Mouse (Mus musculus) spleen, embryonic (tissue): ENCODE measurements around the gene Il25.
"Not testable (repeated sequence)": the region's sequence is repeated elsewhere in the genome, so short reads cannot be mapped to it uniquely, and the experiment has no call there.

Source experiments
- CTCF ChIA-PET: fragments of 350-600 bp; sonication (Branson Sonifier 250); formaldehyde crosslinking; loops from one replicate; lab custom pipeline; 2022; lab: Charles Lee

Gene Il25

DNA sequence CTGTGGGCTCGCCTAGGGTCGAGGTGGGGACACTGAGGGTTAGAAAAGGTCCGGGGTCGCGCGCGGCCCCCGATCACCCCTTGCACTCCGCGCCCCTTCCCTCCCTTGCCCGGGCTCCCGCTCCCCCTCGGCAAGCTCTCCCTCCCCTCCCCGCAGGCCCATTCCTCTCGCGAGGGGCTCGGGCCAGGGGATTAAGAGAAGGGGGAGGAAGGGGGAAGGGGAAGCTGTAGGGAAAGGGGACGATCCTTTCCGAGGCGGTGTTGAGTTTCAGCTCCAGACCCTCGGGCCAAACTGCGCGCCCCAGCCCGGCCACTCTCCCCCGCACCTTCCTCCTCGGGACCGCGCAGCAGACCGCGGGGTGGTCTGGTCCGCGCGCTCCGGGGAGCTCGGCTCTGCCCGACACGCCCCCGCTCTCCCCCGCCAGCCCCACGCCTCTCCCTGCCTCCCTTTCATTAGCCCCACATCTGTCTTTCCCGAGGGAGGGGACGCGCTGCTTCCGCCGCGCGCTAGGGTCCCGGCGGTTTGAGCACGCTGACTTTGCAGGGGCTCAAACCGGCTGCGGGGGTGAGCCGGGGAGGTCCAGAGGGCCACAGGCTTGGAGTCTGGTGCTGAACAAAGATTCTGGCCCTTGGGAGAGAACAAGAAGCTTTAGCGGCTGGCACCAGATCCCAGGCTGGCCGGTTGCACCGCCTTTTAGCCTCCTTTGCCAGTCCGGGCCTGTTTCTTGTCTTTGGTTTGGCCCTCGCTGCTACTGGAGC lies 5.9 kb upstream of the Il25 start:
- CTCF ChIA-PET, result no interaction called here

DNA sequence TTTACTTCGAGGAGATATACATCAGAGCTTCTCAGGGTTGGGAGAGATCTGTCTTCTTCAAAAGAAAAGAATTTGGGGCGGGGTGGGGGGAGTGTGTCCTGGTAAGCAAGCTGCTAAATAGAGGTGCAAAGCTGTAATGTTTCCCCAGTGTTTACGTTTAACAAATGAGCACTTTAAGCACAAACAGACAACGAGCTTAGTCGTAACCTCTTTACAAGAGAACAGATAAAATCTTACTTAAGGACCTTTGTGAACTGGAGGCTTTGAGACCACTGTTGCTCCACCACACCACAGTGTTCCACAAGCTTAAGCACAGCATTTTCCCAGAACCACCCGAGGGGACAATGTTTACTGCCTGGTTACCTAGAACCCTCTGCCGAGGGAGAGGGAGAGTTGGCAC lies 5.2 kb upstream of the Il25 start:
- CTCF ChIA-PET, result no interaction called here

DNA sequence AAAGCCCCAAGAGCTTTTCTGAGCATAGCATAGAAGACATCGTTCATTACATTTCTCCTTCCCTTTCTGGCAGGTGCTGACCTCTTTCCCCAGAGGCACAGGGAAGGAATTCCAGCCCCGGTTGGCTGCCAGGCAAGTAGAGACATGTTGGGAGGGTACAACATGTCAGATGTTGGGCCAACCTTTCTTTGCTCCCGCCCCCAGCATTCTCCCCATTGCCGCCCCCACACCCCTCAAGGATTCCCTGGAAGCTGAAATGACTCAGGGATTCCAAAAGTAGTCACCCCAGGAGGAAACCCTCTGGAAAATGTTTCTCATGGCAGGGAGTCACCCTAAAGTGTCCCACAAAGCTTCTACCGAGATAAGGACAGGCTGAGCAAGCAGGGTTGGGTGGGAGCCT lies 2.7 kb upstream of the Il25 start:
- CTCF ChIA-PET, result interaction anchor here (0.8 kb wide), 1 partner anchor 20 kb away, joined by 7 read pairs; no protein-coding TSS in a partner anchor

DNA sequence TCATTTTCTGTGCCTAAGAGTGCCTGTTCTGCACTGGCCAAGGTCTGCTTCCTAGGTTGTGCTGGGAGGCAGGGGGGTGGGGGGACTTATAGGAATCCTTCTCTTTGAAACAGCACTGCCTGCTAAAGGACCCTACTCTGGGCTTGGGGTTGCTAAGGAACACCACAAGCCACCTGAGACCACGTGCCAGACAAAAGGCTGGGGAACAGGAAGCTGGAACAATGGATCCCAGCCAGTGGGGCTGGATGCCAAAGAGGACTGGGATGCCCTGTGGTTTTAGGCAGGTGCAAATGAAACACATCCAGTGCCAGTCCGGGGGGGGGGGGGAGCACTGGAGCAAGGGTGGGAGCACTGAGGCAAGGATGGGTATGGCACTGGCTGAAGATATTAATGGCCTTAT lies 2.1 kb upstream of the Il25 start:
- CTCF ChIA-PET, result interaction anchor here (0.8 kb wide), 1 partner anchor 20 kb away, joined by 7 read pairs; no protein-coding TSS in a partner anchor

DNA sequence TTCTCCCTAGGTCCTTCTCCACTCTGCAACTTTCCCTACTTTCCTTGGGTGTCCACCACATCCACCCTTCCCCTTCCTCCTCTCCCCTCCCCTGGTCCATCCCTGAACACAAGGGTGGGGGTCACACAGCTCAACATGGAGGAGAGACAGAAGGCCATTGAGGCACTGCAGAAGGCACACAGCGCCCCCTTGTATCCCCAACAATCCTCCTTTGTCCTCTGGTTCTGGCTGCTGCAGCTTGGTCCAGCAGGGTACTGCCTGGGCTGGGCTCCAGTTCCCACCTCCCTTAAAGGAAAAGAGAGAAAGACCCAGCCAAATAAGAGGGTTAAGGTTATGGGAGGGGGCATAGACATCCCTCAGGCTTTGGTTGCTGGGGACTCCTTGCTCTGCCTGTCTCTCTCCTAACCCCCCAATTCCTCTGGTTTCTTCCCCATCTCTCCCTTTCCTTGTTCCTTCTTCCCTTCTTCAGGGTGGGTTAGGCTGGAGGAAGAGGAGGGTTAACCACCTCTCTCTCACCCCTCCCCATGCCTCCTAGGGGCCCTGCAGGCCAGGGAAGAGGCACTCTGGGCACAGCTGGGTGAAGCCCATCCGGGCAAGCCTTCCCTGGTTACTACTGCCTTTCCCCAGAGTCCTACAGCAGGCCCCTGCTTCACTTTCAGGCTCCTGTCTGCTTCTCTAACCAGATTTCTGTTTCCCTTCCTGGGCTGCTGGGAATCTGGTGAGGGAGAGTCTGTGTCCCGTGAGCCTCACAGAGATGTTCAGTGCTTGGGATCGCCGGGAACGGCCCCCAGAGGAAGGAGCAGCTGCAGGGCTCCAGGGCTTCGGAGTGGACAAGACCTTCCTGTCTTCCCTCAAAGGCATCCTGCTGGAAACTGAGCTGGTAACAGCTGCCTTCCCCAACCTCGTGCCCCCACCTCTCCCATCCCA lies 3.7 kb downstream of the Il25 start, which contains the start of gene Cmtm5:
Cmtm5 (plus strand) TSS at position 358 of the 927 bp plus-strand sequence.
- CTCF ChIA-PET, result no interaction called here

DNA sequence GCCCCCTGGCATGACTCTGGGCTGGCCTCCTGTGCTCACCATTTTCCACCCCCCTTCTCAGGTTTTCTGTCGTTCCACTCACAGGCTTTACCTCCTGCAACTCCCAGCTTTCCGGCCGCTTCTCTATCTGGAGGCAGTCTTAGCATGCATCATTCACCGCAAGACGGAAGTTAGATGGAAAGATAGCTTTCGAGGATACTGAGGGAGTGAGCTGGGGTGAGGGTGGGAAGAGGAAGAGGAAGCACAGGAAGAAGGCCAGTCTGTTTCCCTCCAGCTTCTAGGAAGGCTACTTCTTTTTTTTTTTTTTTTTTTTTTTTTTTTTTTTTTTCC lies 4.3 kb downstream of the Il25 start:
- CTCF ChIA-PET, result no interaction called here

DNA sequence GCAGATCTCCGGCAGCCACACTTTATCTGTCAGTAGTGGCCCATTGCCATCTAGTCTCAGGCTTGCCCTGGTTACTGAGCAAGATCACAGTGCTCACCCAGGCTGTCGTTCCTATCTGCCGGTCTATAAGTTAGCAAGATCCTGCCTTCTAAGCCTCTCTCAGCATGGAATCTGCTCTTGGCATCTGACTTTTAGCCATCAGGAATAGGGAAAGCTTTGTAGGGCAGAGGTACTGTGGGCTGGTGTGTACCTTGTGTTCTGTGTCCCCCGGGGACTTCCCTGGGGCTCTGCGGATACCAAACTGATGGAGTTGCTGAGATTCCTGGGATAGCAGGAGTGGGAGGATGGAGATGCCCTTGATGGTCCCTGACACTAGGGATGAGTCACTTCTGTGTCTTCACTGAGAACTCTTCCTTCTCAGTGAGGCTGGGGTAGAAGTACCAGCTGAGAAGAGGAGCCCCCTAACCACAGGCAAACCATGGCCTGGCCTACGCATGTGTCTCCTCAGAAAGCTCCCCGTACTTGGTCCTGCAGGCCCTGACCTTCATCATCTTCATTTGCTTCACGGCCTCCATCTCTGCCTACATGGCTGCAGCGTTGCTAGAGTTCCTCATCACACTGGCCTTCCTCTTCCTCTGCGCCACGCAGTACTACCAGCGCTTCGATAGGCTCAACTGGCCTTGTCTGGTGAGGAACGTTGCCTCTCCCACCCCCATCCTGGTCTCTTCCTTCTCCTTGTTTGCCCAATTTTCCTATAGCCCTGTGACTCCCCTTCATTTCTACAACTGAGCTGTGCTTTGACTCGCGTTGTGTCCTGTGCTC lies 5.1 kb downstream of the Il25 start:
- CTCF ChIA-PET, result interaction anchor here (0.6 kb wide), 2 partner anchors 111 to 334 kb away, joined by 4 to 7 read pairs; no protein-coding TSS in a partner anchor

DNA sequence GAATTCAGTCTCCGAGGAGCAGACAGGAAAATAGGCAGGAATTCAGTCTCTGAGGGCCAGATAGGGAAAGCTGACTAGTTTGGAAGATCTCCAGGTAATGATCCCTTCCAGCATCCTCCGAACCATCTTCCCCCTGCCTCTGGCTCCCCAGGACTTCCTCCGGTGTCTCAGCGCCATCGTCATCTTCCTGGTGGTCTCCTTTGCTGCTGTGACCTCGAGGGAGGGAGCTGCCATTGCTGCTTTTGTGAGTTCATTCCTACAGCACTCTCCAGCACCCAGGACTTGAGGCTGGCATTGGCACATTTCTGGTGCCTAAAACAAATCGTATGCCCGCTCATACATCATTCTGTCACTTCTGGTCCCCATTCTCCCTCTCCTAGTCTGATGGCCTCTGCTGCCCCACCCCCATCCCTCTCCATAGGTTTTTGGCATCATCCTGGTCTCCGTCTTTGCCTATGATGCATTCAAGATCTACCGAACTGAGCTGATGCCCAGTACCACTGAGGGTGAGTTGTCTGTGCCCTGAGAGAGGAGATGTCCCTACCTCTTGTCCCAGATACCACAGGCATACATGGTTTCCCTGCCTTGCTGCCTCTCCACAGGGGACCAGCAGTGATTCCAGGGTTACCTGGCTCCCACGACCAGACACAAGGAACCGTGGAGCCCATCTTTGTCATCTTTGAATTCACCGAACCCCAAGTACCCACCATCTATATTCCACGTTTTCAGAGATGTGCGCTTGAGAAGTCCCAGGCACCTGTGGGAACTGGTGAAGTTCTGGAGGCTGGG lies 6.1 kb downstream of the Il25 start:
- CTCF ChIA-PET, result interaction anchor here (0.6 to 1.1 kb wide), 3 partner anchors 16 to 332 kb away, joined by 3 to 4 read pairs (median 3); no protein-coding TSS in a partner anchor

DNA sequence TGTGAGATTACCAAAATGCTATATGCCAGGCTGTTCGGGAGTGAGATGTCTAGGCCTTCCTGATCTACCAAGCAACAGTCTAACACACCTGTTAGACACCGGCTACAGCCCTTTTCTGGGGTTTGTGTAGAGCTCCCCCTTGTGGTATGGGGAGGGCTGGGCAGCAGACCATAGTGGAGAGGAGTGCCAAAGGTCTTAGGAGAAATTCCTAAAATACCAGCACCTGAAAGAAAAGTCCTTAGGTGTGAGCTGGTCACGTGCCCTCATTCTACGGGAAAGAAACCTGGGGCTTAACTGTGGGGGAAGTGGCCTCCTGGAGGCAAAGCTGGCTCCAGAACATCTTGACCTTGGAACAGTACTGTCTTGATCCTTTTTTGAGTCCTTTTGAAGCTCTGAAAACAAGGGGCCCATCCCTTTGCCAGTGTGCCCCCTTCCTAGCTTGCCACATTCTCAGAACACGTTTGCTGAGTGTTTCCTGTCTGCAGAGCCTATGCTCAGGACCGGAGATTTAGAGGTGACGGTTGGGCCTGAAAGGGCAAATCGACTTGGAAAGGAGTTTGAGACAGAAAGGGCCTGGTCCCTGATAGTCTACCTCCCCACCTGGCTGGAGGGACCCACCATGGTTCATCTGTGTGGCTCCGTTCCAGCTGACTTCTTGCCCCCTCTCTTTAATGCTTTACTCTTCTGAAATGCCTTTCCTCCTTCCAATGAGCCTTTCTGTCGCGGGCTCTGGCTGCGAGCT lies 7.1 kb downstream of the Il25 start:
- CTCF ChIA-PET, result interaction anchor here (0.6 to 1.1 kb wide), 2 partner anchors 96 to 104 kb away, joined by 3 to 15 read pairs; no protein-coding TSS in a partner anchor

DNA sequence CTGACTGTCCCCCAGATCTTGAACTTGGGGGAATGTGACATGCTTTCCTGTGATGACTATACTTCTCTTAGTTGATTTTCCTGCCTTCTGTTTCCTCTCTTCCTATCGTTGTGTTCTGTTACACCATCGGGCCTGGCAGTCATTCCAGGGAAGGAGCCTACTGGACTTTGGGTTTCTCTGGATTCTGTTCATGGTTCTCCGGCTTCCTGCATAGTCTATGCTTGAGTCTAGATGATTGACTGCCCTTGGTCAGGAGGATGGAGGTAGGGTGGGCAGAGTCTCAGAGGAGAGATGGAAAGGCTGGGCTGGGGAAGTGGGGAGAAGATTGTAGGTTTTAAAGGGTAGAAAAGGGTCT lies 7.7 kb downstream of the Il25 start:
- CTCF ChIA-PET, result no interaction called here

DNA sequence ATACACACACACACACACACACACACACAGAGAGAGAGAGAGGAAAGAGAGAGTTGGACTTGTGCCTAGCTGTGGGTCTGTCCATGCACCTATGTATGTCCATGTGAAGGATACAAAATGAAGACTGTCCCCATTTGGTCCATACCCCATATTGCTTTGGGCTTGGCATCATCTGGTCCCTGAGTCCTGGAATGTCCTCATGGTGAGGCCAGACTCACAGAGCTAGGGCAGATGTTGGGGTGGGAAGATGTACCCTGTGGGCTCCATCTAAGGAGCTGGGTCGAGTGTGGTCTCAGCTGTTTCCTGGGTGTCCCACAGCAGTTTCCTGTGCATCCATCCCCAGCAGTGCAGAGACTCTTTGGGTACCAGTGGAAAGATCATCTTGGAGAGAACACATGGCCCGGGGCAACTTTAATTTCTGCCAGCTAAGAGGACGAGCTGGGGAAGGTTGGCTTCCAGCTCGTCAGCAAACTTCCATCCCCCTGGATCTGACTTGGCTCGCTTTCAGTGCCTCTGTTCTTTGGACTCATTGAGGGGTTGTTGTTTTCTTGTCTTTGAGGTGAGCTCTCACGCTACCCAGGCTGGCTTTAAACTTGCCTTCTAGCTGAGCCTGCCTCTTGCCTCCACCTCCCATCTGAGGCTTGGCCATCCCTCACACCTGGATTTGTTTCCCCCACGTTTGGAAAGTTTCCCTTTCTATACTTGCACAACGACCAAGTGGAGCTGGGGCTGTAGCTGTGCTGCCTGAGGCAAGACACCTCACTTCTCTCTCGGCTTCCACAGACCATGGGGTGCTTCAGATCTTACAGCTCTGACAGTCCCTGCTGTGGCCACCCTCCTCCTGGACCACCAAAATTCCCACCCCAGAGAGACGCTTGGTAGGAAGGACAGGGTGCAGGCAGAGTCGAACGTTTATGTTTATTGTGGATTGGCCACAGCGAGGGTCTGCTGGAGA lies 8.8 kb downstream of the Il25 start:
- CTCF ChIA-PET, result interaction anchor here (0.7 kb wide), 1 partner anchor 116 kb away, joined by 7 read pairs; no protein-coding TSS in a partner anchor

DNA sequence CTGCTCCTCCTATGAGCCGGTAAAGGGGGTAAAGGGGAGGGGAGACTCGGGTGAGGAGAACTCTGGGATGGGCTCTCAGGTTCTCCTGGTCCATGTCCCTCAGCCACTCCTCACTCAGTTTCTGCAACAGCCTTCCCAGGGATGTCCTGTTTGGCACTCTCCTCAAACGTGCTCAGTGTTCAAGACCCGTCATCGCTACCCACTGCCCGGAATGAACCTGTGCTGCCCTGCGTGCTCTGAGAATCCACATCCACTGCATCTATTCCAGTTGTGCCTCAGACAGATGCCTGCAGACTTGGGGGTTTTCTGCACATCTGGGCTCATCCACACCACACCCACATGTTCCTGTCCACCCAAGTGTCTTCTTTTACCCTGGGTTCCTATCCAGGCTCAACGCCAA lies 10.0 kb downstream of the Il25 start:
- CTCF ChIA-PET, result no interaction called here

DNA sequence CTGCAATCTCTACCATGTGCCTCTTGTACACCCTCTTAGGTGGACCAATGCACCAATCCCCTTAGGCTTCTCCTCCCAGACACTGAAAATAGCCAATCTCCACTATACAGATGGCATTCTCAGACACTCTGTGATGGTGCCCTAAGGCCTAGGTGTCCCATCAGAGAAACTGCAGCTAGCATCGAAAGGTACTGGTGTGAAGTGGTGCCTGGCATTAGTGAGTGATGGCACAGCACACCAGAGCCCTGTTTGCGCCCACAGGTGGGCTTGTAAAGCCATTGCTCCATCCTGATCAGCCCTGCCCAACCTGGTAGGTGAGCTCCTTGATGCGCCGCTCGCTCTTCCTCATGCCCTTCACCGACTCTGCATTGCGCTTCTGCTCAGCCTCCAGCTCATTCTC lies 11.5 kb downstream of the Il25 start:
- CTCF ChIA-PET, result no interaction called here

DNA sequence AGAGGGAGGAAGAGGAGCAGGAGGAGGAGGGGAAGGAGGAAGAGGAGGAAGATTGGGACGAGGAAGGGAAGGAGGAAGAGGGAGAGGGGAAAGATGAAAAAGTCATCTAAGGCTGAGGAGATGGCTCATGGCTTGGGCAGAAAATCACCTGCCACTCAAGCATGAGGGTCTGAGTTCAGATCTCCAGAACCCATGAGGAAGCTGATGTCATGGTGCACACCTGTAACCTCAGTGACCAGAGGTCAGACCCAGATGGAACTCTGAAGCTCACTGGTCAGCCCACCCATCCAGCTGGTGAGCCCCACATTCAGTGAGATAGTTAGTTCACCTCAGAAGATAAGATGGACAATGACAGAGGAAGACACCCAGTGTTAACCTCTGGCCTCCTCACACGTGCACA lies 12.4 kb downstream of the Il25 start:
- CTCF ChIA-PET, result no interaction called here

DNA sequence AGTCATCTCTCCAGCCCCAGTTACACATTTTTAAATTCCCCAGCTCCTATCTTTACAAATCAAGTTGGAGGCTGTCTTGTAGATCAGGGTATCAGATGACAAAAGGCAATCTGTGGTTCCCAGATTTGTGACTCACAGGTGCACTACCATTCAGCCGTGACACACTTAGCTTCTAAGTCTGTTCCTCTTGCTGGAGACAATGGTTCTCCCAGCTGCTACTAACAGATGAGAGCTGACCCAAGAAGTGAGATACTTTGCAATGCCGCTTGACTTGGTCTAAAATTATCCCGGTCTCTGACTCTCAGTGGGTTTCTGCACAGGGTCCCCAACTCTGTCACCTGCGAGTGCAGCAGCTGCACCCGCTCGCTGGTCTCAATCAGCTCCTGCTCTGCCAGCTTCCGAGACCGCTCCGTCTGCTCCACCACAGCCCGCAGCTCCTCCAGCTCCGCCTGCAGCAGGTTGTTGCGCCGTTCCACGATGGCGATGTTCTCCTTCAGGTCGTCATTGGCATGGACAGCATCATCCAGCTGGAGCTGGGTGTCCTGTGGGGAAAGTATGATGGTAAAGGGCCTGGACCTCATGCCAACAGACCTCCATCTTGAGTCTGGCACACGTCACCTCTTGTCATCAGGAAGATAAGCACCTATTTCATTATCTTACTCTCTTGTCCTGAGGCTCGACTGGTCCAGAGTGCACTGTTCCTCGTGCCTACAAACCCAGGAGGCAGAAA lies 13.6 kb downstream of the Il25 start:
- CTCF ChIA-PET, result interaction anchor here (0.5 kb wide), 1 partner anchor 80 kb away, joined by 14 read pairs; no protein-coding TSS in a partner anchor

DNA sequence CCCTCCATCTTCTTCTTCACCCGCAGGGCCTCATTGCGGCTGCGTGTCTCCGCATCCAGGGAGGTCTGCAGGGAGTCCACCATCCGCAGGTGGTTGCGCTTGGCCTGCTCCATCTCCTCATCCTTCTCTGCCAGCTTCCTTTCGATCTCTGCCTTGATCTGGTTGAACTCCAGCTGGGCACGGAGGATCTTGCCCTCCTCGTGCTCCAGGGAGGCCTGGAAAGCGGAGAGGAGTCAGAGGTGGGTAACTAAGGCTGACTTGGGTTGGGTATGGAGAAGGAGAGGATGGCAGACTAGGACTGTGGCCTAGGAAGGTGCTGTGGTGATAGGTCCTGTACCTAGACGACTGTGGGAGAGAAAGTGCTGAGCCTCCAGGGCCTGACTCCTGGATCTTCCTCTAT lies 14.5 kb downstream of the Il25 start:
- CTCF ChIA-PET, result not testable (repeated sequence)

DNA sequence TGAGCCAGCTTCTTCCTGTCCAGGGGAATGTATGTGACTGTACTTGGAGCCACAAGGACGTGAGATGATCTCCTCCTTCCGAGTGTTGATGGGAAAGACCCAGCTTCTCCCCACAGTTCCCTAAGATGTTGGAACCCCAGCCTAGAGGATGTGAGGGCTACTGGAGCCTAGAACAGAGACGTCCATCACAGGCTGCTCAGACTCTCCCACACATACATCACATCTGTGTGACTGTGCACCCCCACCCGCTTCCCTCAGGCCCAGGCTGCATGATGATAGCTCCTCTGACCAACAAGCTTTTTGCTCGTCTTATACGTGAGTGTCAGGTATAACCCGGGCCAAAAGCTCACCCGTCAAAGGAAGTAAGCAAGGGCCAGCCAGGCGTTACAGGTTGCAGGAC lies 16.3 kb downstream of the Il25 start:
- CTCF ChIA-PET, result no interaction called here

DNA sequence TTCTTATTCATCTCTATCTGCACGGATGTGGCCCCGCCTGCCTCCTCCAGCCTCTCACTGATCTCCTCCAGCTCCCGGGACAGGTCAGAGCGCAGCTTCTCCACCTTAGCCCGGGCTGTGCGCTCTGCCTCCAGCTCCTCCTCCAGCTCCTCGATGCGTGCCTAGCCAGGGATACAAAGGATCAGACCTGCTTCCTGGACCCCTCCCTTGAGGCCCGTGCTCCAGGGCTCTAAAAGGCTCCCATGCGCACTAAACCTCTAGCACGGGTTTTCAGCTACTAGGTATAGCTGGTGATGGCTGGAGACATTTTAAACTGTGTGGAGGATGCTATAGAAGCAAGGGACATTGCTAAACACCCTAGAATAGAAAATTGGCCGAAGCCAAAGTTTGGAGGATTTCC lies 18.0 kb downstream of the Il25 start:
- CTCF ChIA-PET, result interaction anchor here (0.6 kb wide), 1 partner anchor 20 kb away, joined by 7 read pairs; no protein-coding TSS in a partner anchor
